Mouse (Mus musculus) megakaryocyte, embryonic 14.5 days (primary cell): ENCODE results near the gene Il11ra2.
"Not testable (repeated sequence)": the region's sequence is repeated elsewhere in the genome, so short reads cannot be mapped to it uniquely, and the experiment has no call there.

Experiments
- FLI1 ChIP-seq: IDR thresholded peaks from 2 replicates; pipeline ENCODE4 v1.6.1; 2012; ENCODE audit warnings: low read length, inconsistent platforms, mixed read lengths
- GATA1 ChIP-seq: IDR thresholded peaks from 3 replicates; pipeline ENCODE4 v1.6.1; 2012; ENCODE audit warnings: mixed read lengths, low read length, inconsistent platforms, borderline replicate concordance

- TF ChIP-seq GATA1, FLI1: not testable (repeated sequence)
These were observed 19.9 kb upstream of the Il11ra2 start for GRCm38 (mm10) chr4:42681473-42682182.
